Mouse (Mus musculus) heart, postnatal 0 days (tissue): ENCODE results near the gene Il13.

Source experiments
- CTCF ChIP-seq: IDR thresholded peaks from 2 replicates; pipeline ENCODE4 v1.5.1; 2016; ENCODE audit warnings: antibody characterized with exemption, control low read depth, low read depth
- EP300 ChIP-seq: IDR thresholded peaks from 2 replicates; pipeline ENCODE4 v1.6.1; 2016; ENCODE audit warnings: antibody characterized with exemption, low read depth

DNA sequence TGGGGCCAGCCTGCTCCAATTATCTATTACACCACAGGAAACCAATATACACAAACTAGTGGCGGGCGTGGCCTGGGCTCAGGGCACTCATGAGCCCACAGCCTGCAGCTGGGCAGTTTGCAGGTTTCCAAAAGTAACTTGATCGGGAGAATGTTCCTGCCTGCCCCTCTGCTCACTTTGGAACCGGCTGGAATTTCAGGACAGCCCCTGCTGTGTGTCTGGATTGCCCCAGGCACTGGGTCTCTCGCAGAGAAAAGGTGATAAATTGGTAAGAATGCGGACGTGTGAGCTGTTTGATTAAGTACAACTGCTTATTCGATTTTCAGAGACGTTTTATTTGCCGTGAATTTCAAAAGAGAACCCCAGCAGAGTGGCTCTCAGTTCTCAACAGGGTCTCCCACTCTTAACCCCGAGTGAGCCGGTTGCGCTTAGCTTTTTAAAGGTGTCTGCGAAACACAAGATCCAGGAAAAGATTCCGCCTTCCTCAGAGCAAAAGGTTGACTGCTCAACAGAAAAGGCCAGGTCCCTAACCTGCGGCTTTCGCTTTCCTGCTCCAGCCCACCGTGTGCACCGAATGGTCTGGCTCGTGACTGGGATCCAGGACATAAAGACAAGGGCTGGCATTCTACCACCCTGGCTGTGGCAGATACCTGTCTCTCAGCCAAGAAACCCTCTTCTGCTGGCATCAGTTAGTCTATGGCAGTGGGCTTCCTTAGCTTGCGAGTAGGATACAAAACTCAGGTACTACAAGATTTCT is 2.7 kb upstream of the Il13 start:
- no peak for TF ChIP-seq CTCF
- no peak for TF ChIP-seq EP300
